Mouse (Mus musculus) myocyte (in vitro differentiated cells): ENCODE measurements around the gene Pdk1. TPM values are rescaled to one million over a fixed set of nuclear protein-coding genes. Genes with fewer than 3 reads are reported as not detected.

Experiments
- H3K27me3 ChIP-seq: one replicate; pipeline ENCODE4 v1.6.1; 2011; ENCODE audit not compliant: control insufficient read depth, insufficient read depth, insufficient read length
- H3K36me3 ChIP-seq: one replicate; pipeline ENCODE4 v1.6.1; 2011; ENCODE audit not compliant: control insufficient read depth, insufficient read depth
- H3K4me2 ChIP-seq: one replicate; pipeline ENCODE4 v1.6.1; 2011; ENCODE audit warnings: low read depth, control low read depth
- H3K4me3 ChIP-seq: one replicate; pipeline ENCODE4 v1.5.1; 2011; ENCODE audit warnings: mild to moderate bottlenecking, control low read depth, moderate library complexity
- H3K79me2 ChIP-seq: one replicate; pipeline ENCODE4 v1.6.1; 2011; ENCODE audit not compliant: control insufficient read depth, insufficient read depth
- H3ac ChIP-seq: one replicate; pipeline ENCODE4 v1.6.1; 2011; ENCODE audit not compliant: control insufficient read depth, insufficient read length
- CEBPB ChIP-seq: IDR thresholded peaks from 2 replicates; pipeline ENCODE4 v1.6.1; 2011; ENCODE audit warnings: mild to moderate bottlenecking, moderate library complexity; ENCODE audit not compliant: poor library complexity, insufficient read depth, severe bottlenecking
- E2F4 ChIP-seq: IDR thresholded peaks from one replicate; pipeline ENCODE4 v1.6.1; 2011; ENCODE audit warnings: mild to moderate bottlenecking, control low read depth, moderate library complexity; ENCODE audit not compliant: insufficient read depth
- MAX ChIP-seq: IDR thresholded peaks from one replicate; pipeline ENCODE4 v1.6.1; 2011; ENCODE audit warnings: low read depth, mild to moderate bottlenecking, control low read depth
- MYOD1 ChIP-seq, 3 experiments: IDR thresholded peaks; one replicate each; pipeline ENCODE4 v1.6.1; 2011; ENCODE audit warnings: control low read depth in 2 of 3, low read depth in 2 of 3, mild to moderate bottlenecking in 2 of 3, moderate library complexity in 1 of 3; ENCODE audit not compliant: insufficient read length in 2 of 3, control insufficient read depth in 1 of 3
- MYOG ChIP-seq, 3 experiments: IDR thresholded peaks; one replicate each; pipeline ENCODE4 v1.6.1; 2011; ENCODE audit warnings: control low read depth in 2 of 3, low read depth in 2 of 3, mild to moderate bottlenecking in 2 of 3; ENCODE audit not compliant: insufficient read length in 2 of 3, control insufficient read depth in 1 of 3, insufficient read depth in 1 of 3
- POLR2A ChIP-seq: IDR thresholded peaks from one replicate; pipeline ENCODE4 v1.6.1; 2011; ENCODE audit warnings: low read depth, mild to moderate bottlenecking, control low read depth, moderate library complexity; ENCODE audit not compliant: insufficient read length
- POLR2AphosphoS2 ChIP-seq: IDR thresholded peaks from one replicate; pipeline ENCODE4 v1.6.1; 2011; ENCODE audit warnings: low read depth, control low read depth; ENCODE audit not compliant: insufficient read length
- REST ChIP-seq: IDR thresholded peaks from one replicate; pipeline ENCODE4 v1.6.1; 2011; ENCODE audit warnings: mild to moderate bottlenecking, control low read depth, moderate library complexity; ENCODE audit not compliant: insufficient read depth, insufficient read length
- SRF ChIP-seq: IDR thresholded peaks from one replicate; pipeline ENCODE4 v1.6.1; 2011; ENCODE audit warnings: low read depth; ENCODE audit not compliant: control insufficient read depth, insufficient read length
- TCF12 ChIP-seq: IDR thresholded peaks from one replicate; pipeline ENCODE4 v1.6.1; 2011; ENCODE audit warnings: mild to moderate bottlenecking, control low read depth; ENCODE audit not compliant: poor library complexity, insufficient read depth, severe bottlenecking
- TCF3 ChIP-seq: IDR thresholded peaks from one replicate; pipeline ENCODE4 v1.6.1; 2011; ENCODE audit warnings: low read depth, control low read depth; ENCODE audit not compliant: insufficient read length
- USF1 ChIP-seq: IDR thresholded peaks from one replicate; pipeline ENCODE4 v1.6.1; 2011; ENCODE audit warnings: low read depth, mild to moderate bottlenecking, control low read depth, moderate library complexity
- polyA plus RNA-seq: library from polyadenylated mRNA; unstranded; fragments of >200 nt; fragmentation: generic; extraction: Trizol; gene quantifications from one replicate; pipeline ENCODE4 v1.2.1, GENCODE M21; 2012; ENCODE audit warnings: missing spikeins

Gene Pdk1
- polyA plus RNA-seq, 1 experiment, result 17.0 TPM

DNA sequence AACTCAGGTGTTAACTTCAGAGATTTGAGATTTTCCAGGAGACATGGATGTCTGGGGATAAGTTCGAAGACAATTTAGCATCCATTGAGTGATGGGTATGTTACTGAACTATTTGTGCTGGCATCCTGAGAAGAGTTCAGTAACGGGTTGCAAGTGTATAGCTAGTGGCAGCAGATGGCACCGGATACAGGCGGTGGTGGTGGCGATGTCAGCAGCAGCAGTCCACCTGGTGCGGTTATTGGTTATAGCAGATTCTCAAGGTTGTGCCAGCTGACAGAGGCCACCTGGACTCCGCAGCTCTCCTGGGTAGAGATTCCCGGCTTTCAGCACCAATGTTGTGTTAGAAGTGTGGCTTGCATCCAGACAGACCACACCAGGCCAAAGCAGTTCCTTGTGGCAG is 61.0 kb downstream of the Pdk1 start:
- Histone ChIP-seq H3K79me2 (no peaks in the 10 kb centered on the region), H3K36me3 (no peaks in the 10 kb centered on the region), H3K4me3 (no peak overlapping the region), H3ac (no peak overlapping the region), H3K4me2 (no peak overlapping the region), H3K27me3 (no peaks in the 10 kb centered on the region)
- TF ChIP-seq MYOG (IDR thresholded peaks at IDR 0.05; ENCODE audit: control insufficient read depth in 1 of 3, insufficient read depth in 1 of 3, insufficient read length in 2 of 3, low read depth in 2 of 3) (no peak), E2F4 (no peak)

DNA sequence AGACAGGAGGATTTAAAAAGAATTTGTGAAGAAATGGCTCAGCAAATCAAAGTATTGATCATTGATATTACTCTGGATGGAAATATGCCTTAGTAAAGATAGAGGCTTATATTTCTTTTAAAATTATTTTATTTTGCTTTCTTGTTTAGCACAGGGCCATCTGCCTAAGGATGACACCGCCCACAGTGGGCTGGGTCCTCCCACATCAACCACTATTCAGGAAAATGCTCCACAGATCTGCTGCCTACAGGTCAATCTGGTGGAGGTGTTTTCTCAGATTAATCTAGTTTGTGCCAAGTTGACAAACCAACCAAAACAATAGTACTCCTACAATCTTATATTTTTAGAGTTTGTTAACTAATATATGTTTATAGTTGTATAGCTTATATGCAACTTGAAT is 63.7 kb downstream of the Pdk1 start:
- Histone ChIP-seq H3K4me2 (no peak overlapping the region), H3K79me2 (no peaks in the 10 kb centered on the region), H3ac (no peak overlapping the region), H3K36me3 (no peaks in the 10 kb centered on the region), H3K4me3 (no peak overlapping the region), H3K27me3 (no peaks in the 10 kb centered on the region)
- TF ChIP-seq MYOD1 (IDR thresholded peaks at IDR 0.05; ENCODE audit: control insufficient read depth in 1 of 3, insufficient read length in 2 of 3, low read depth in 2 of 3) (no peak), TCF12 (no peak), CEBPB (no peak), REST (no peak), TCF3 (no peak), POLR2AphosphoS2 (no peak), POLR2A (no peak), E2F4 (no peak), MAX (no peak), MYOG (IDR thresholded peaks at IDR 0.05; ENCODE audit: control insufficient read depth in 1 of 3, insufficient read depth in 1 of 3, insufficient read length in 2 of 3, low read depth in 2 of 3) (no peak), SRF (no peak), USF1 (no peak)

DNA sequence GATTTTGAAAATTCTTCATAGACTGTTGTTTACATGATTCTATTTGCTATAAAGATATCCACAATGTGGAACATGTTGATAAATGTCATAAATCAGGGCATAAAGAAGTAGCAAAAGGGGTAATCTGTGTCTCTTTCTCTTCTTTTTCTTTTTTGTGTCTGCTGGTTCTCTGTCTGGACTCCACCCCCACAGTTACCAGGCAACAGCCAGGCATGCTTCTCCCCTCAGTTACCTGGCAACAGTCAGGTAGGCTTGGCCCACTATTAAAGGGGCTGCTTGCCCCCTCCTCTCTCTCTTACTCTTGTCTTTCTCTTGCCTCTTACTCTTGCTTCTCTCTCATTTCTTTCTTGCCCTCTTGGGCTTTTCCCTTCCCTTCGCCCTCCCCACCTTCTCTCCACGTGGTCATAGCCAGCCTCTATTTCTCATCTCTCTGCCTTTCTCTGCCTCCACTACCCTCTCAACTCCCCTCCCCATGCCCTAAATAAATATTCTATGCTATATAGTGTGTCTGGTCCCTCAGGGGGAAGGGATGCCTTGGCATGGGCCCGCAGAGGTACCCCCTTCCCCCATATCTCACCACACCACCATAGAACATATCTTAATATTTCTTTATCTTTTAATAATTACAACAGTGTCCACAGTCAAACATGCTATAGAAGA is 64.8 kb downstream of the Pdk1 start:
- TF ChIP-seq REST (no peak), TCF12 (no peak), E2F4 (no peak), POLR2A (no peak), MYOD1 (IDR thresholded peaks at IDR 0.05; ENCODE audit: control insufficient read depth in 1 of 3, insufficient read length in 2 of 3, low read depth in 2 of 3) (no peak), SRF (no peak), POLR2AphosphoS2 (no peak), USF1 (no peak), MAX (no peak)
- H3K4me3 ChIP-seq, result no peak overlapping the region
- H3K79me2 ChIP-seq, result no peaks in the 10 kb centered on the region

DNA sequence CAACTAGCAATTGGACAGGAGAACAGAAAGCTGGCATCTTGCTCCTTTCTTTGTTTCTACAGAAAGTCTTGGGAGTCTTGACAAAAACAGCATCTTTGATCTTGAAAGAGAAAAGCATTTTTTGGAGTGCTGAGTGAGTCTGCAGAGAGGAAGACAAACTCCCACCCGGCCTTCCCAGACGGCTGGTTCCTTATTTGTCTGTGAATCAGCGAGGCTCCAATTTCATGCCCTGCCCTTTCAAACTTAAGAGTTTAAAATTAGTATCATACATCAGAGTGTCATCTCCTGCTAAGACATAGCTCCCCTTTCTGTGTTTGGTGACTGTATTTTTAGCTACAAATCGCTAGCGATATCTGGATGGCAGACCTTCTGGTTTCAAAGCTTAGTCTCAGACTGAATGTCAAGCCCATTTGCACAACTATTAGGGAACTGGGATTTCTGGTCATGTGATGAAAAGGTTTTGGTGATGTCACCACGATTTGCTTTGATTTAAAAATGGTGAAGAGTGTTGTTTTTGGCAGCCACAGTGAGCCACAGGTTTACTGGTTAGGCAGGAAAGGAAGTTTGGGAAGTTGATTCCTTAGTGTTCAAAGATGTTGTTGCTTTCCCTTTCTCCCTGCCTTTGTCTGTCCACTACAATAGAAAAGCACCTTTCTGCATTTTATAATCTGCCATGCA is 65.8 kb downstream of the Pdk1 start:
- Histone ChIP-seq H3K27me3 (no peaks in the 10 kb centered on the region), H3K36me3 (no peaks in the 10 kb centered on the region), H3ac (no peak overlapping the region), H3K79me2 (no peaks in the 10 kb centered on the region), H3K4me2 (peak overlapping the region; percentile 71), H3K4me3 (no peak overlapping the region)
- TF ChIP-seq POLR2A, result no peak
- no peak for TF ChIP-seq MAX
- peak; percentile 82 for TF ChIP-seq USF1
- no peak for TF ChIP-seq E2F4
- no peak for TF ChIP-seq TCF12
- TF ChIP-seq CEBPB, result no peak
- TF ChIP-seq TCF3, result no peak
- TF ChIP-seq MYOD1 (IDR thresholded peaks at IDR 0.05; ENCODE audit: control insufficient read depth in 1 of 3, insufficient read length in 2 of 3, low read depth in 2 of 3), result no peak
- TF ChIP-seq REST, result no peak
- TF ChIP-seq POLR2AphosphoS2, result no peak
- TF ChIP-seq MYOG (IDR thresholded peaks at IDR 0.05; ENCODE audit: control insufficient read depth in 1 of 3, insufficient read depth in 1 of 3, insufficient read length in 2 of 3, low read depth in 2 of 3), result no peak
- peak; percentile 29 for TF ChIP-seq SRF

More for the DNA sequence above, 64.8 kb downstream of the Pdk1 start:
- H3ac ChIP-seq, result no peak overlapping the region
- H3K27me3 ChIP-seq, result no peaks in the 10 kb centered on the region
- peak overlapping the region; percentile 71 for H3K4me2 ChIP-seq
- no peaks in the 10 kb centered on the region for H3K36me3 ChIP-seq
